Mouse (Mus musculus): Measurements from ENCODE around the gene Elk3. TPM values are rescaled to one million over a fixed set of nuclear protein-coding genes. Genes with fewer than 3 reads are reported as not detected.

The Elk3 gene
- total RNA-seq, 1 experiment = 15.7 TPM

DNA sequence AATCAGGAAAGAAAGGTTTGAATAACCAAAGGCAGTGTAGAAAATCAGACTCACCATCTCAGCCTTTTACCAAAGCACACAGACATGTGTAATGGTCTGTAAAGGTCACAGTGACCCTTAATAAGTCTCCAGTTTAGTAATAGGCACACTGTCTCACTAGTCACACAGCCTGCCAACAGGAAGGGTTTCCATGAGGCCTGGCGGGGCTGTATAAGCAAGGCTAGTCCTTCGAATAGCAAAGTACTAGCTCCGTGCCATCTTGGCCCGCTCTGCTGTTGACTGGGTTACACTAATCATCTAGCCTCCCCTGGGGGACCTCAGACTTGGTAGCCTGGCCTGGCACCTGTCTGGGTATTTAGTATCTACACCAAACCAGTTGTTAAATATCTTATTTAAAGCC lies 20.6 kb upstream of the Elk3 start:
- TF ChIP-seq ZC3H11A (IDR thresholded peaks at IDR 0.05; ENCODE audit: borderline replicate concordance, low read depth, low read length) (no peak), HCFC1 (IDR thresholded peaks at IDR 0.05; ENCODE audit: borderline replicate concordance, insufficient read depth, low read length) (no peak), ZNF384 (IDR thresholded peaks at IDR 0.05; ENCODE audit: low read depth, low read length) (no peak), MAFK (IDR thresholded peaks at IDR 0.05; ENCODE audit: insufficient read depth, low read depth, low read length) (no peak), CHD2 (IDR thresholded peaks at IDR 0.05; ENCODE audit: low read depth, low read length) (no peak)
- no peaks in the 10 kb centered on the region for H3K36me3 ChIP-seq (ENCODE audit: control insufficient read depth, insufficient read depth, low read length, poor library complexity, severe bottlenecking)
- no peak for DNase-seq (ENCODE audit: low read depth, low spot score)
- peaks cover 5 to 13% of the 10 kb centered on the region in 2 experiments for H3K4me1 ChIP-seq (ENCODE audit: control insufficient read depth in 2 of 2, insufficient read depth in 2 of 2, low read length in 2 of 2, poor library complexity in 1 of 2)
- no peak overlapping the region for H3K27ac ChIP-seq (ENCODE audit: insufficient read depth, low read depth, low read length, poor library complexity, severe bottlenecking)
- no peak overlapping the region for H3K9ac ChIP-seq (ENCODE audit: insufficient read depth, low read depth, low read length, poor library complexity, severe bottlenecking)
- no peaks in the 10 kb centered on the region for H3K9me3 ChIP-seq (ENCODE audit: control insufficient read depth, insufficient read depth, low read depth, low read length)
- no peak overlapping the region for H3K4me3 ChIP-seq (ENCODE audit: insufficient read depth in 1 of 2, low read depth in 1 of 2, low read length in 2 of 2, poor library complexity in 1 of 2, severe bottlenecking in 1 of 2)
- in situ Hi-C loops (cut with MboI; ENCODE audit: low sequenced_read_pairs in 2 of 2, unreplicated experiment in 2 of 2) = no loop called here

DNA sequence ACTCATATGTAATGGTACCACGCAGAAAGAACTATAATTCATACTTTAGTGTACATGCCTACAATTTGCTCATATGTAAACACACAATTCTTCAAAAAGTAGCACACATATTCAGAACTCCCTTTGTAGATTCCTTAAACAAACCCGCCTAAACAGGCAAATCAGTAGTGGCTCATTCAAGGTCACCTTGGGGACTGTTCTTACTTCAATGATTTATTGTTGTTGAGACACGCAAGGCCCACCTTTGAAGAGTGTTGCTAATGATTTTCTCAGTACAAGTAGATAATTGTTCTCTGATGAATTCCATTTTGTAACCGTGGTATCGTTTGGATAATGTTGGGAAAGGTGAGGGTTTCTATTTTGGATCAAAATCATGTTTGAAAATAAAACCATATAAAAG lies 17.4 kb upstream of the Elk3 start:
- Histone ChIP-seq H3K36me3 (ENCODE audit: control insufficient read depth, insufficient read depth, low read length, poor library complexity, severe bottlenecking) (no peaks in the 10 kb centered on the region), H3K4me3 (ENCODE audit: insufficient read depth in 1 of 2, low read depth in 1 of 2, low read length in 2 of 2, poor library complexity in 1 of 2, severe bottlenecking in 1 of 2) (no peak overlapping the region), H3K9ac (ENCODE audit: insufficient read depth, low read depth, low read length, poor library complexity, severe bottlenecking) (no peak overlapping the region), H3K9me3 (ENCODE audit: control insufficient read depth, insufficient read depth, low read depth, low read length) (no peaks in the 10 kb centered on the region), H3K27ac (ENCODE audit: insufficient read depth, low read depth, low read length, poor library complexity, severe bottlenecking) (no peak overlapping the region), H3K4me1 (ENCODE audit: control insufficient read depth in 2 of 2, insufficient read depth in 2 of 2, low read length in 2 of 2, poor library complexity in 1 of 2) (peaks cover 11 to 16% of the 10 kb centered on the region in 2 experiments)
- in situ Hi-C loops (cut with MboI; ENCODE audit: low sequenced_read_pairs in 2 of 2, unreplicated experiment in 2 of 2) = no loop called here
- DNase-seq (ENCODE audit: low read depth, low spot score) = no peak
- no peak for TF ChIP-seq HCFC1 (IDR thresholded peaks at IDR 0.05; ENCODE audit: borderline replicate concordance, insufficient read depth, low read length)
- no peak for TF ChIP-seq ZC3H11A (IDR thresholded peaks at IDR 0.05; ENCODE audit: borderline replicate concordance, low read depth, low read length)

DNA sequence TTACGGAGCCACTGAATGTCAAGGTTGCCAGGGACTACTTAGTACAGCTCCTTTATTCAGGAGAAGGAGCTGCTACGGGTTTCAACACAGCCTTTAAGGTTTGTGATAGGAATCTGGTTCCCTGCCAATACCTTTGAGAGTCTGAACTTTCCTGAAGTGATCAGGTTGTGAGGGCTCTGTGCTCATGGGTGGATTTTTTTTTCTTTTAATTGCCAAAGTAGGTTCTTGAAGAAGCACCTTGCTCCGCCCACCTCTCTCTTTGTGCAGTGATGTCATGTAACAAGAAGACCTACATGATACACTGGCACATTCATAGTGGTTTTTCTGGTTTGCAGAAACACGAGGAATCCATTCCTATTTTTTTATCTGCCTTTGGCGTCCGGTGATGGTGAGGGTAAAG lies 16.3 kb upstream of the Elk3 start:
- H3K9me3 ChIP-seq (ENCODE audit: control insufficient read depth, insufficient read depth, low read depth, low read length) = no peaks in the 10 kb centered on the region
- H3K9ac ChIP-seq (ENCODE audit: insufficient read depth, low read depth, low read length, poor library complexity, severe bottlenecking) = peak overlapping the region; percentile 19; the same call in 1 of the 2 replicates
- no peak for DNase-seq (ENCODE audit: low read depth, low spot score)
- H3K4me1 ChIP-seq (ENCODE audit: control insufficient read depth in 2 of 2, insufficient read depth in 2 of 2, low read length in 2 of 2, poor library complexity in 1 of 2) = peaks cover 11 to 16% of the 10 kb centered on the region in 2 experiments
- H3K36me3 ChIP-seq (ENCODE audit: control insufficient read depth, insufficient read depth, low read length, poor library complexity, severe bottlenecking) = no peaks in the 10 kb centered on the region
- H3K27ac ChIP-seq (ENCODE audit: insufficient read depth, low read depth, low read length, poor library complexity, severe bottlenecking) = no peak overlapping the region
- 0 out of 4 replicates have a peak overlapping the region, but pooled peaks of 1 of the 2 experiments have one; percentile 28 for H3K4me3 ChIP-seq (ENCODE audit: insufficient read depth in 1 of 2, low read depth in 1 of 2, low read length in 2 of 2, poor library complexity in 1 of 2, severe bottlenecking in 1 of 2)
- in situ Hi-C loops (cut with MboI; ENCODE audit: low sequenced_read_pairs in 2 of 2, unreplicated experiment in 2 of 2) = no loop called here
- TF ChIP-seq ZNF384 (IDR thresholded peaks at IDR 0.05; ENCODE audit: low read depth, low read length) (no peak), CHD2 (IDR thresholded peaks at IDR 0.05; ENCODE audit: low read depth, low read length) (no peak), MAFK (IDR thresholded peaks at IDR 0.05; ENCODE audit: insufficient read depth, low read depth, low read length) (no peak), ZC3H11A (IDR thresholded peaks at IDR 0.05; ENCODE audit: borderline replicate concordance, low read depth, low read length) (no peak), HCFC1 (IDR thresholded peaks at IDR 0.05; ENCODE audit: borderline replicate concordance, insufficient read depth, low read length) (no peak)

DNA sequence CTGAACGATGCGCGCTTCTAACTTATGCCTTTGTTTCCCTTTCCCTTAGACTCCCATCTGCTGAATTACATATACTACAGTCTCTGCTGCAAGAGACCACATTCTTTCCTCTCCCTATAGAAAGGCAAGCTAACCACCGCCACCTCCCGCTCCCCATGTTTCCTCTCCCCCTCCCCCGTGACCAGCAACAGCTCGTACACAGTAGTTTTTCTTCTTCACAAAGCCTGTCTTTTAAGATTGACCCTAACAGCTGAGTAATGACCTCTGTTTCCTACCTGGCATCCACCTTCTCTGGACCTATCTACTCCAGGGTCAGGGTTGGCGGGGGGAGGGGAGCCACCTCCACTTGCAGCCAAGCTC lies 15.8 kb upstream of the Elk3 start:
- Histone ChIP-seq H3K9ac (ENCODE audit: insufficient read depth, low read depth, low read length, poor library complexity, severe bottlenecking) (peak overlapping the region; percentile 19; the same call in 1 of the 2 replicates), H3K36me3 (ENCODE audit: control insufficient read depth, insufficient read depth, low read length, poor library complexity, severe bottlenecking) (no peaks in the 10 kb centered on the region), H3K4me3 (ENCODE audit: insufficient read depth in 1 of 2, low read depth in 1 of 2, low read length in 2 of 2, poor library complexity in 1 of 2, severe bottlenecking in 1 of 2) (peak overlapping the region in 1 of 2 experiments; percentile 28; a peak in 2 of 4 replicates), H3K4me1 (ENCODE audit: control insufficient read depth in 2 of 2, insufficient read depth in 2 of 2, low read length in 2 of 2, poor library complexity in 1 of 2) (peaks cover 11 to 16% of the 10 kb centered on the region in 2 experiments), H3K27ac (ENCODE audit: insufficient read depth, low read depth, low read length, poor library complexity, severe bottlenecking) (no peak overlapping the region), H3K9me3 (ENCODE audit: control insufficient read depth, insufficient read depth, low read depth, low read length) (no peaks in the 10 kb centered on the region)
- in situ Hi-C loops (cut with MboI; ENCODE audit: low sequenced_read_pairs in 2 of 2, unreplicated experiment in 2 of 2) = no loop called here
- DNase-seq (ENCODE audit: low read depth, low spot score) = no peak
- TF ChIP-seq HCFC1 (IDR thresholded peaks at IDR 0.05; ENCODE audit: borderline replicate concordance, insufficient read depth, low read length) = no peak
- no peak for TF ChIP-seq ZNF384 (IDR thresholded peaks at IDR 0.05; ENCODE audit: low read depth, low read length)
- no peak for TF ChIP-seq MAFK (IDR thresholded peaks at IDR 0.05; ENCODE audit: insufficient read depth, low read depth, low read length)
- TF ChIP-seq CHD2 (IDR thresholded peaks at IDR 0.05; ENCODE audit: low read depth, low read length) = no peak
- no peak for TF ChIP-seq ZC3H11A (IDR thresholded peaks at IDR 0.05; ENCODE audit: borderline replicate concordance, low read depth, low read length)
